Mouse (Mus musculus) lung, adult 2 months (tissue): ENCODE measurements at regions not wholly inside any gene's neighbourhood (a gene's known extent, or its start where the extent isn't known, plus 50 kb on each side); places are given as distances from the start of the nearest gene placed in this dataset.

Source experiments
- CTCF ChIP-seq: fragments of 200-500 bp; IDR thresholded peaks from 2 replicates; pipeline ENCODE4 v1.5.1; 2011; ENCODE audit warnings: mild to moderate bottlenecking, low read length, control low read depth; ENCODE audit not compliant: insufficient read depth
- POLR2A ChIP-seq: fragments of 200-500 bp; IDR thresholded peaks from 2 replicates; pipeline ENCODE4 v1.6.1; 2011; ENCODE audit warnings: low read depth, mild to moderate bottlenecking, control low read depth, low read length, borderline replicate concordance; ENCODE audit errors: extremely low read depth

DNA sequence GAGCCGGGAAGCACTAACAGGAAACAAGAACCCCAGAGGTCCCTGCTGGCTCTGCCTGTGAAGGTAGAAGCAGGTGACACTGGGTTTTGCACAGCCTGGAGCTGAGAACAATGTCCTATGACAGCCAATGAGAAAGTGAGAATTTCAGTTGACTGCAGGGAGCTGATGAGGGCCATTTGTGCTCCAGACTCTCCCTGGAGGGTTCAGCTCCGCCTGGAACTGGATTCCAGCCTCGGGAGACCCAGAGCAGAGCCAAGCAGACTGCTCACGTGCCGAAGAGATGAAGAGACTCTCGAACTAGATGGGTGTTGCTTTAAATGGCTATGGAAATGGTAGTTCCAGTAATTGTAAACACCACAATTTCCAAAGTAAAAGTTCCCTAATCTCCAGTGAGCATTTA is 93.5 kb downstream of the Cand1 start:
- no peak for TF ChIP-seq POLR2A
- TF ChIP-seq CTCF: no peak
